Mouse (Mus musculus) ES-Bruce4 (cell line): ENCODE data around the gene Cbl. TPM values are rescaled to one million over a fixed set of nuclear protein-coding genes. Genes with fewer than 3 reads are reported as not detected.

Experiments used
- H3K27ac ChIP-seq: 2 replicates; pipeline ENCODE4 v1.5.1; 2012; ENCODE audit warnings: low read length, inconsistent platforms; ENCODE audit not compliant: insufficient read depth
- H3K27me3 ChIP-seq: 2 replicates; pipeline ENCODE4 v1.6.1; 2012; ENCODE audit warnings: mild to moderate bottlenecking, low read length, inconsistent platforms; ENCODE audit not compliant: control insufficient read depth, poor library complexity, insufficient read depth, severe bottlenecking
- H3K36me3 ChIP-seq: 2 replicates; pipeline ENCODE4 v1.6.1; 2012; ENCODE audit warnings: inconsistent platforms, mild to moderate bottlenecking, low read length, moderate library complexity; ENCODE audit not compliant: control insufficient read depth, poor library complexity, insufficient read depth, severe bottlenecking
- H3K4me1 ChIP-seq: one replicate; pipeline ENCODE4 v1.8.1; 2011; ENCODE audit warnings: low read length; ENCODE audit not compliant: control insufficient read depth, insufficient read depth
- H3K4me3 ChIP-seq: 2 replicates; pipeline ENCODE4 v1.5.1; 2011; ENCODE audit warnings: low read depth, mild to moderate bottlenecking, low read length
- H3K9ac ChIP-seq: 2 replicates; pipeline ENCODE4 v1.6.1; 2012; ENCODE audit warnings: low read depth, mild to moderate bottlenecking, inconsistent platforms; ENCODE audit not compliant: poor library complexity, severe bottlenecking
- H3K9me3 ChIP-seq: replicated peaks from 2 replicates; pipeline ENCODE4 v1.6.1; 2012; ENCODE audit warnings: mild to moderate bottlenecking, low read length, inconsistent platforms; ENCODE audit not compliant: control insufficient read depth, poor library complexity, insufficient read depth, severe bottlenecking
- CTCF ChIP-seq: IDR thresholded peaks from one replicate; pipeline ENCODE4 v1.8.1; 2011; ENCODE audit warnings: low read depth, low read length
- EP300 ChIP-seq: IDR thresholded peaks from 2 replicates; pipeline ENCODE4 v1.6.1; 2011; ENCODE audit warnings: low read depth, low read length; ENCODE audit not compliant: insufficient read depth
- POLR2A ChIP-seq: IDR thresholded peaks from one replicate; pipeline ENCODE4 v1.8.1; 2011; ENCODE audit warnings: low read length; ENCODE audit not compliant: insufficient read depth
- polyA plus RNA-seq: library from polyadenylated mRNA; stranded (reverse); fragments of >200 nt; gene quantifications from 2 replicates; pipeline ENCODE4 v1.2.4, GENCODE M21; 2011; ENCODE audit warnings: low read depth; ENCODE audit not compliant: missing spikeins, insufficient read depth, insufficient read length

Cbl gene
- polyA plus RNA-seq, 1 experiment = 58.8 TPM

DNA sequence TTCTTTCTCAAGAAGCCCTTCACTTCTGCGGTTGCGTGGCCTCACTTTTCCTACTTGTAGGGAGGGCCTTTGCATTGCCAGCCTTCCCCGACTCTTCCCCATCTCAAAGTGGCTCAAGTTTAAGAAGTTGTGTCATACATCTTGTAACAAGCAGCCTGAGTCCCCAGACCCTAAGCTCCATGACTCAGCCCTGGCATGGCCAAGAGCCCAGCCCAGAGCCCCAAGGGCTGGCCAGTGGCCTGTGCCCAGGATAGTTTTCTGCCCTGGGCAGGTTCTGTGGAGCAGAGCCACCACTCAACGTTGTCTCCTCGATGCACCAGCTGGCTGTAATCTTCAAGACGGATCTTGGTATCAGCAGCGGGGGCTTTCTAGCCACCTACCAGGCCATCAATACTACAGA lies 129.0 kb downstream of the Cbl start:
- Histone ChIP-seq H3K27me3 (no peaks in the 10 kb centered on the region), H3K4me3 (no peak overlapping the region), H3K36me3 (no peaks in the 10 kb centered on the region), H3K9me3 (no peaks in the 10 kb centered on the region), H3K27ac (no peak overlapping the region), H3K9ac (no peak overlapping the region), H3K4me1 (no peaks in the 10 kb centered on the region)
- TF ChIP-seq EP300 (no peak), POLR2A (no peak), CTCF (no peak)

DNA sequence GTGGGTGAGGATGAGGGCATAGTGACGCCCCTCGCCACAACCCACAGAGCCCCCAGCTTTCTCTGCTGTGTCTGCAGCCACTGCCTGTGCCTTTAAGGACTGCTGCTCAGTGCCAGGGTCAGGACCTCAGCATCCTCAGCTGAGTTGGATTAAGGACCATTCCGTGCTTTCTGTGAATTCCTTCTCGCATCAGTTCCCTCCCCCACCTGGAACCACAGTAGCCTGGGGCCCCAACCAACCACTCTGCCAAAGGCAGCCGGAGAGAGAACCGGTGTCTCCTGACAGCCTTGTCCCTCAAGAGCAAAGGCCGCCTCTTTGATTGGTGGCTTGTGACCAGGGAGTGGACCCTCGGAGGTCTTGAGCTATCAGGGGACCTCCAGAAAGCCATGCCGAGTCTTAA lies 132.4 kb downstream of the Cbl start, which contains the start of gene Mfrp:
Mfrp (plus strand) TSS at position 240 of the 400 bp plus-strand sequence.
- no peaks in the 10 kb centered on the region for H3K4me1 ChIP-seq
- no peak within 1 kb of the TSS for H3K4me3 ChIP-seq
- H3K27ac ChIP-seq = no peak within 1 kb of the TSS
- H3K36me3 ChIP-seq = no peaks in the 10 kb centered on the region
- no peaks in the 10 kb centered on the region for H3K27me3 ChIP-seq
- no peaks in the 10 kb centered on the region for H3K9me3 ChIP-seq
- TF ChIP-seq CTCF (no peak), POLR2A (no peak), EP300 (no peak)
- H3K9ac ChIP-seq = no peak within 1 kb of the TSS

- TF ChIP-seq POLR2A (no peak), EP300 (0 out of 2 replicates have a peak, but pooled peaks have one; percentile 41), CTCF (no peak)
- Histone ChIP-seq H3K4me1 (no peaks in the 10 kb centered on the region), H3K4me3 (no peak overlapping the region), H3K9me3 (no peaks in the 10 kb centered on the region), H3K27ac (no peak overlapping the region), H3K36me3 (no peaks in the 10 kb centered on the region), H3K27me3 (no peaks in the 10 kb centered on the region), H3K9ac (no peak overlapping the region)
These were observed 137.3 kb downstream of the Cbl start for GRCm38 (mm10) chr9:44096536-44096935.

DNA sequence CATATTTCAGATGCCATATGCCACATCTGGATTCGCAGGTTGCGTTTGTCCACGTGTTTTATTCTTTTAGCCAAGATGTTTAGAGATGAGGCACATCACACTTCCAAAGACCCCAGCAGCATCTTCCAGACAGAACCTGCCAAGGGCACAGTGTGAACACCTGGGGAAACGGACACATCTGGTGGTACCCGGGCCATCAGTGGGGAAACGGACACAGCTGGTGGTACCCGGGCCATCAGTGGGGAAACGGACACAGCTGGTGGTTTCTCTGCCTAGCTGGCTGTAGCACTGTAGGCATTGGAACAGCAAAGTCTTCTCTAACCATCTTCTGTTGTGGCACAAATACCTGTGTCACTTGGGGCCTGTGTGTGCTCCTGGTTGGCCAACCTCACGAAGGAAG lies 138.1 kb downstream of the Cbl start:
- Histone ChIP-seq H3K36me3 (no peaks in the 10 kb centered on the region), H3K27me3 (no peaks in the 10 kb centered on the region), H3K27ac (no peak overlapping the region), H3K4me1 (no peaks in the 10 kb centered on the region), H3K4me3 (no peak overlapping the region), H3K9ac (no peak overlapping the region), H3K9me3 (no peaks in the 10 kb centered on the region)
- TF ChIP-seq POLR2A (no peak), CTCF (no peak), EP300 (no peak)

DNA sequence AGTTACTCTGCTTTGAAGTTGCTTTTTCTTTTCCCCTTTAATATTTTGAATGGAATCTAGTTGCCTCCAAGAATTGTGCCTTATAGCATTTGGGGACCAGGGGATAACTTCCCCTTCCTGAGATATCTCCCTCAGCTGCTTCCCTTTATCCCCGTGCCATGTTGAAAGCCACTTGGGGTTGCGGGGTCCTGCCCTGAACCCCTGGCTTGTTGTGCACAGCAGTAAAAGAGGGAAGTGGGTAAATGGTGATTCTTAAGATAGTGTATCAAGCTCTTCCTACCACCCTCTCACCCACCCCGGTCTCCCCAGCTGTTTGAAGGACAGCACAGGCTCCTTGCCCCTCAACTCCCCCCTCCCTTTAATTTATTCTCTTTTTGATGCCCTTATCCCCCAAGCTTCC lies 139.1 kb downstream of the Cbl start:
- Histone ChIP-seq H3K9me3 (no peaks in the 10 kb centered on the region), H3K4me3 (no peak overlapping the region), H3K27me3 (no peaks in the 10 kb centered on the region), H3K9ac (no peak overlapping the region), H3K36me3 (no peaks in the 10 kb centered on the region), H3K27ac (no peak overlapping the region), H3K4me1 (no peaks in the 10 kb centered on the region)
- TF ChIP-seq CTCF (no peak), POLR2A (no peak), EP300 (no peak)

GRCm38 (mm10) chr9:44093612-44094503 lies 140.0 kb downstream of the Cbl start:
- TF ChIP-seq EP300 (peak; percentile 34; the same call in 1 of the 2 replicates), POLR2A (no peak), CTCF (peak; percentile 97)
- H3K27ac ChIP-seq = no peak overlapping the region
- H3K4me1 ChIP-seq = no peaks in the 10 kb centered on the region
- H3K9ac ChIP-seq = no peak overlapping the region
- H3K4me3 ChIP-seq = no peak overlapping the region
- H3K36me3 ChIP-seq = no peaks in the 10 kb centered on the region
- H3K27me3 ChIP-seq = no peaks in the 10 kb centered on the region
- H3K9me3 ChIP-seq = no peaks in the 10 kb centered on the region

Other genes starting within 250 kb of the Cbl start
- 11.4 and 15.4 TPM in 2 replicates for gene Thy1, start 190.7 kb downstream of the Cbl start, polyA plus RNA-seq
- 9.6 and 14.2 TPM in 2 replicates for gene Usp2, start 167.0 kb downstream of the Cbl start, polyA plus RNA-seq
- gene Mfrp, start 132.3 kb downstream of the Cbl start, polyA plus RNA-seq = not detected in 2 replicates
- not detected in 2 replicates for gene C1qtnf5, start 126.8 kb downstream of the Cbl start, polyA plus RNA-seq
- 0.49 and 0.67 TPM in 2 replicates for gene Gm49380, start 120.5 kb downstream of the Cbl start, polyA plus RNA-seq
- gene Rnf26, start 120.5 kb downstream of the Cbl start, polyA plus RNA-seq = 34.1 and 34.3 TPM in 2 replicates
- 57.6 and 58.0 TPM in 2 replicates for gene Mcam, start 99.6 kb downstream of the Cbl start, polyA plus RNA-seq
- gene Ccdc153, start 6.6 kb upstream of the Cbl start, polyA plus RNA-seq = not detected in 2 replicates
- gene Pdzd3, start 17.4 kb upstream of the Cbl start, polyA plus RNA-seq = not detected in 2 replicates
- gene Nlrx1, start 34.5 kb upstream of the Cbl start, polyA plus RNA-seq = 1.6 and 2.3 TPM in 2 replicates
- gene Abcg4, start 54.6 kb upstream of the Cbl start, polyA plus RNA-seq = 0.62 and 1.3 TPM in 2 replicates
- gene Hinfp, start 71.6 kb upstream of the Cbl start, polyA plus RNA-seq = 24.8 and 27.8 TPM in 2 replicates
- gene C2cd2l, start 86.2 kb upstream of the Cbl start, polyA plus RNA-seq = 5.1 and 7.0 TPM in 2 replicates
- gene Dpagt1, start 92.0 kb upstream of the Cbl start, polyA plus RNA-seq = 13.7 and 17.4 TPM in 2 replicates
- gene H2afx, start 100.6 kb upstream of the Cbl start, polyA plus RNA-seq = 173 and 202 TPM in 2 replicates
- gene Hmbs, start 110.2 kb upstream of the Cbl start, polyA plus RNA-seq = 76.5 and 80.3 TPM in 2 replicates
- gene Vps11, start 127.6 kb upstream of the Cbl start, polyA plus RNA-seq = 26.7 and 30.5 TPM in 2 replicates
- 114 and 147 TPM in 2 replicates for gene Hyou1, start 145.4 kb upstream of the Cbl start, polyA plus RNA-seq
- 7.7 and 8.1 TPM in 2 replicates for gene Slc37a4, start 162.8 kb upstream of the Cbl start, polyA plus RNA-seq
- gene Rps25, start 173.1 kb upstream of the Cbl start, polyA plus RNA-seq = 4,348 and 4,428 TPM in 2 replicates
- gene Trappc4, start 173.6 kb upstream of the Cbl start, polyA plus RNA-seq = 83.0 and 89.8 TPM in 2 replicates
- gene Ccdc84, start 184.5 kb upstream of the Cbl start, polyA plus RNA-seq = 13.7 and 14.3 TPM in 2 replicates
- 1.3 and 1.8 TPM in 2 replicates for gene Foxr1, start 207.1 kb upstream of the Cbl start, polyA plus RNA-seq
- 1.7 and 2.5 TPM in 2 replicates for gene Upk2, start 220.9 kb upstream of the Cbl start, polyA plus RNA-seq
- gene Bcl9l, start 248.8 kb upstream of the Cbl start, polyA plus RNA-seq = 22.6 and 25.6 TPM in 2 replicates